Comparison of ENCODE assay signal across 12 mouse cellular contexts in genomic region chr3:102085719-102086118, GRCm38 (mm10). TPM values are rescaled to one million over a fixed set of nuclear protein-coding genes. Genes with fewer than 3 reads are reported as not detected.
DNase-seq lines count a peak whose midpoint lies in the region; ATAC-seq lines count a peak whose summit lies in the region.
"Had no signal": no experiment of that assay in that cellular context is flagged by ENCODE, and none has a peak within 500 bp of the region (broad histone marks: within the 10 kb centered on the region; RNA-seq: fewer than 3 reads in every experiment).

No protein-coding gene starts in this region.

- H3K9ac ChIP-seq in liver, embryonic 11.5 days (ENCODE audit: low read depth, low read length): no peak overlapping the region

- WGBS in liver, embryonic 11.5 days: 20% methylated on average over 12 of the region's 12 CpGs

- peaks cover 9% of the 10 kb centered on the region; the same call in 1 of the 2 replicates for H3K4me1 ChIP-seq in liver, embryonic 11.5 days (replicated peaks; ENCODE audit: control insufficient read depth, insufficient read depth, low read length)

- H3K4me2 ChIP-seq in liver, embryonic 11.5 days: no peak overlapping the region

- no peak for ATAC-seq in liver, embryonic 11.5 days (replicated peaks; ENCODE audit: low FRiP score)
- peak; percentile 26; the same call in 1 of the 2 replicates for ATAC-seq in megakaryocyte progenitor cell, adult 5-6 weeks (replicated peaks; ENCODE audit: poor library complexity)
- ATAC-seq: intestine, postnatal 0 days; lung, postnatal 0 days had no signal

- peaks cover 10% of the 10 kb centered on the region for H3K27me3 ChIP-seq in liver, embryonic 11.5 days (replicated peaks; ENCODE audit: control insufficient read depth, insufficient read depth, low read length)

- H3K36me3 ChIP-seq in liver, embryonic 11.5 days (ENCODE audit: control insufficient read depth, insufficient read depth, low read length): no peaks in the 10 kb centered on the region

- no peak overlapping the region for H3K27ac ChIP-seq in liver, embryonic 11.5 days (ENCODE audit: low read depth, low read length)

- H3K9me3 ChIP-seq in liver, embryonic 11.5 days (ENCODE audit: control insufficient read depth, low read length): no peaks in the 10 kb centered on the region

- DNase-seq in liver: peak; percentile 9
- DNase-seq in liver, embryonic 11.5 days (ENCODE audit: low spot score): no peak
- DNase-seq in adrenal gland, postnatal 36 days: peak; percentile 76 to 82
- peak; percentile 64 for DNase-seq in heart, adult 8-10 months (ENCODE audit: low spot score)
- no peak for DNase-seq in frontal cortex, adult 2 months (ENCODE audit: extremely low spot score in 1 of 2, low spot score in 1 of 2)
- DNase-seq in T-cell, adult 2 months (ENCODE audit: low spot score): no peak
- DNase-seq in spleen, postnatal 10 days (ENCODE audit: low spot score in 2 of 2): no peak
- DNase-seq: right cerebral cortex, postnatal 4 days had no signal

- H3K4me3 ChIP-seq in liver, embryonic 11.5 days (ENCODE audit: low read depth, low read length): no peak overlapping the region

RNA-seq across cellular contexts. Expression of gene Casq2, which starts 0.5 kb away (rescaled TPM):
- 0.95 and 1.2 TPM in 2 replicates for polyA plus RNA-seq in liver, embryonic 11.5 days (2014; fragmentation: Nextera tagmentation; extraction: Ambion mirVana)
- 1 to 10 TPM in 1 of 2 experiments, under 1 TPM in 1; 0.69 to 1.3 TPM for total RNA-seq in adrenal gland, postnatal 36 days (2021)
- 1,000 to 10,000 TPM in 1 of 4 experiments, 100 to 1,000 TPM in 3; 901 to 1,105 (median 935) TPM for total RNA-seq in heart, adult 8-10 months (2022)
- not detected in 2 replicates for total RNA-seq in megakaryocyte progenitor cell, adult 5-6 weeks (2015)
- total RNA-seq in megakaryocyte progenitor cell, adult 5-6 weeks (2017): not detected in 2 replicates
- 6.3 and 7.1 TPM in 2 replicates for polyA plus RNA-seq in frontal cortex, adult 2 months (2012; rRNA removed)
- total RNA-seq: monocyte, adult 5-6 weeks had no signal

Comparison
In these comparisons a context has a peak if more than half of its experiments do, and no peak if none do; other contexts are left out.
1. DNase-seq: peak in liver (single experiment), adrenal gland, postnatal 36 days (2 of 2) and heart, adult 8-10 months (single experiment); none in liver, embryonic 11.5 days (single experiment), frontal cortex, adult 2 months (0 of 2), T-cell, adult 2 months (single experiment) and spleen, postnatal 10 days (0 of 2).
2. RNA of gene Casq2, which starts 0.5 kb away (total RNA-seq): 901 to 1,105 TPM in heart, adult 8-10 months; 0.69 to 1.3 TPM in adrenal gland, postnatal 36 days and not detected in megakaryocyte progenitor cell, adult 5-6 weeks; every median in the first group is over 100 times any median in the second.